In genomic region chr17:17403038-17403437, GRCm38 (mm10) we compare ENCODE assay signal across 9 mouse cellular contexts. TPM values are rescaled to one million over a fixed set of nuclear protein-coding genes. Genes with fewer than 3 reads are reported as not detected.
DNase-seq lines count a peak whose midpoint lies in the region; ATAC-seq and TF ChIP-seq lines count a peak whose summit lies in the region.
"Had no signal": no experiment of that assay in that cellular context is flagged by ENCODE, and none has a peak within 500 bp of the region (broad histone marks: within the 10 kb centered on the region; RNA-seq: fewer than 3 reads in every experiment).

No protein-coding gene starts in this region.

- H3K9me3 ChIP-seq in intestine, postnatal 0 days (ENCODE audit: control insufficient read depth) = no peaks in the 10 kb centered on the region
- no peaks in the 10 kb centered on the region for H3K9me3 ChIP-seq in intestine, embryonic 16.5 days (ENCODE audit: control insufficient read depth, low read length)
- H3K9me3 ChIP-seq in embryonic facial prominence, embryonic 13.5 days = no peaks in the 10 kb centered on the region
- H3K9me3 ChIP-seq in hindbrain, embryonic 13.5 days = no peaks in the 10 kb centered on the region
- H3K9me3 ChIP-seq in midbrain, postnatal 0 days (ENCODE audit: low read length) = no peaks in the 10 kb centered on the region

- no peaks in the 10 kb centered on the region for H3K36me3 ChIP-seq in intestine, postnatal 0 days (ENCODE audit: control insufficient read depth, insufficient read depth)
- H3K36me3 ChIP-seq in intestine, embryonic 16.5 days (ENCODE audit: control insufficient read depth, insufficient read depth, low read length) = no peaks in the 10 kb centered on the region
- H3K36me3 ChIP-seq in embryonic facial prominence, embryonic 13.5 days = no peaks in the 10 kb centered on the region
- H3K36me3 ChIP-seq in hindbrain, embryonic 13.5 days = no peaks in the 10 kb centered on the region; the same call in 1 of the 2 replicates
- no peaks in the 10 kb centered on the region for H3K36me3 ChIP-seq in midbrain, postnatal 0 days (ENCODE audit: insufficient read depth, low read length)

- no peak overlapping the region for H3K27ac ChIP-seq in intestine, postnatal 0 days (ENCODE audit: low read depth, low read length)
- H3K27ac ChIP-seq in intestine, embryonic 16.5 days (ENCODE audit: low read length) = no peak overlapping the region
- peak overlapping the region; percentile 85 for H3K27ac ChIP-seq in embryonic facial prominence, embryonic 13.5 days
- peak overlapping the region; percentile 55; the same call in 1 of the 2 replicates for H3K27ac ChIP-seq in hindbrain, embryonic 13.5 days
- H3K27ac ChIP-seq in midbrain, postnatal 0 days (ENCODE audit: low read depth, low read length) = no peak overlapping the region
- H3K27ac ChIP-seq: heart, adult 2 months had no signal

- no peak overlapping the region for H3K9ac ChIP-seq in intestine, postnatal 0 days (ENCODE audit: low read depth, low read length)
- H3K9ac ChIP-seq in intestine, embryonic 16.5 days (ENCODE audit: low read depth, low read length) = no peak overlapping the region
- H3K9ac ChIP-seq in embryonic facial prominence, embryonic 13.5 days = 0 out of 2 replicates have a peak overlapping the region, but pooled peaks have one; percentile 44
- H3K9ac ChIP-seq in hindbrain, embryonic 13.5 days = no peak overlapping the region
- H3K9ac ChIP-seq in midbrain, postnatal 0 days (replicated peaks; ENCODE audit: low read length, poor library complexity, severe bottlenecking) = no peak overlapping the region

- ATAC-seq in intestine, postnatal 0 days = no peak
- no peak for ATAC-seq in intestine, embryonic 16.5 days
- no peak for ATAC-seq in embryonic facial prominence, embryonic 13.5 days (ENCODE audit: insufficient number of reproducible peaks, insufficient read depth, low FRiP score, low TSS enrichment, low read depth)
- ATAC-seq in hindbrain, embryonic 13.5 days (ENCODE audit: low FRiP score) = 0 out of 2 replicates have a peak, but pooled peaks have one; percentile 24
- ATAC-seq in midbrain, postnatal 0 days (ENCODE audit: low FRiP score) = no peak

- 51% methylated on average over 5 of the region's 5 CpGs for WGBS in intestine, postnatal 0 days
- 33% methylated on average over 5 of the region's 5 CpGs for WGBS in intestine, embryonic 16.5 days
- 8% methylated on average over 5 of the region's 5 CpGs for WGBS in embryonic facial prominence, embryonic 13.5 days
- 37% methylated on average over 5 of the region's 5 CpGs for WGBS in hindbrain, embryonic 13.5 days
- WGBS in midbrain, postnatal 0 days = 9% methylated on average over 5 of the region's 5 CpGs

- DNase-seq in midbrain, postnatal 0 days (ENCODE audit: low spot score) = no peak
- no peak for DNase-seq in cerebellum, adult 9-10 months
- DNase-seq in embryo, embryonic 10 days (ENCODE audit: low spot score) = no peak
- no peak for DNase-seq in thymus, postnatal 25 days

- no peak for TF ChIP-seq CTCF in intestine, postnatal 0 days (IDR thresholded peaks at IDR 0.05; ENCODE audit: low read depth)
- no peak for TF ChIP-seq CTCF in midbrain, postnatal 0 days (IDR thresholded peaks at IDR 0.05)

- H3K4me3 ChIP-seq in intestine, postnatal 0 days (ENCODE audit: low read depth, low read length) = no peak overlapping the region
- H3K4me3 ChIP-seq in intestine, embryonic 16.5 days (ENCODE audit: low read length) = no peak overlapping the region
- peak overlapping the region; percentile 36 for H3K4me3 ChIP-seq in embryonic facial prominence, embryonic 13.5 days
- H3K4me3 ChIP-seq in hindbrain, embryonic 13.5 days = peak overlapping the region; percentile 24
- H3K4me3 ChIP-seq in midbrain, postnatal 0 days (ENCODE audit: low read depth, low read length) = peak overlapping the region; percentile 26
- H3K4me3 ChIP-seq: heart, adult 2 months had no signal

- 0 out of 2 replicates have a peak overlapping the region, but pooled peaks have one; percentile 0 for H3K4me2 ChIP-seq in intestine, postnatal 0 days (replicated peaks; ENCODE audit: low read depth)
- no peak overlapping the region for H3K4me2 ChIP-seq in intestine, embryonic 16.5 days (ENCODE audit: low read depth, low read length)
- H3K4me2 ChIP-seq in embryonic facial prominence, embryonic 13.5 days = peak overlapping the region; percentile 54
- peak overlapping the region; percentile 45 for H3K4me2 ChIP-seq in hindbrain, embryonic 13.5 days
- H3K4me2 ChIP-seq in midbrain, postnatal 0 days (ENCODE audit: low read depth, low read length, poor library complexity, severe bottlenecking) = peak overlapping the region; percentile 45

- no peaks in the 10 kb centered on the region for H3K27me3 ChIP-seq in intestine, postnatal 0 days (replicated peaks; ENCODE audit: control insufficient read depth, insufficient read depth, low read length)
- H3K27me3 ChIP-seq in intestine, embryonic 16.5 days (replicated peaks; ENCODE audit: control insufficient read depth, insufficient read depth, low read length) = no peaks in the 10 kb centered on the region
- H3K27me3 ChIP-seq in embryonic facial prominence, embryonic 13.5 days = no peaks in the 10 kb centered on the region
- no peaks in the 10 kb centered on the region for H3K27me3 ChIP-seq in hindbrain, embryonic 13.5 days
- H3K27me3 ChIP-seq in midbrain, postnatal 0 days (ENCODE audit: insufficient read depth, low read length) = no peaks in the 10 kb centered on the region

- no peaks in the 10 kb centered on the region for H3K4me1 ChIP-seq in intestine, postnatal 0 days (replicated peaks; ENCODE audit: control insufficient read depth, insufficient read depth, low read length)
- 0 out of 2 replicates have a peak, but pooled peaks cover 3% of the 10 kb centered on the region for H3K4me1 ChIP-seq in intestine, embryonic 16.5 days (ENCODE audit: control insufficient read depth, insufficient read depth, low read length)
- H3K4me1 ChIP-seq in embryonic facial prominence, embryonic 13.5 days = peaks cover 34% of the 10 kb centered on the region
- peaks cover 12% of the 10 kb centered on the region for H3K4me1 ChIP-seq in hindbrain, embryonic 13.5 days (replicated peaks)
- H3K4me1 ChIP-seq in midbrain, postnatal 0 days (ENCODE audit: insufficient read depth, low read length) = no peaks in the 10 kb centered on the region; the same call in 1 of the 2 replicates

RNA-seq across cellular contexts. Expression of gene Lix1, which starts 0.6 kb away (rescaled TPM):
- 3.7 and 4.4 TPM in 2 replicates for polyA plus RNA-seq in intestine, postnatal 0 days (2015; fragmentation: Nextera tagmentation; extraction: Ambion mirVana)
- 3.1 and 4.0 TPM in 2 replicates for polyA plus RNA-seq in intestine, embryonic 16.5 days (2015; fragmentation: Nextera tagmentation; extraction: Ambion mirVana)
- 22.5 and 46.4 TPM in 2 replicates for polyA plus RNA-seq in embryonic facial prominence, embryonic 13.5 days (2015; fragmentation: Nextera tagmentation; extraction: Ambion mirVana)
- polyA plus RNA-seq in hindbrain, embryonic 13.5 days (2015; fragmentation: Nextera tagmentation; extraction: Ambion mirVana) = 9.3 and 12.4 TPM in 2 replicates
- total RNA-seq in midbrain, postnatal 0 days (2014; rRNA removed) = 11.4 and 11.9 TPM in 2 replicates
- polyA plus RNA-seq in midbrain, postnatal 0 days (2015; fragmentation: Nextera tagmentation; extraction: Ambion mirVana) = 10.9 and 12.9 TPM in 2 replicates

RNA-seq across cellular contexts. Expression of gene Riok2, which starts 28.9 kb away (rescaled TPM):
- polyA plus RNA-seq in intestine, postnatal 0 days (2015; fragmentation: Nextera tagmentation; extraction: Ambion mirVana) = 13.6 and 14.5 TPM in 2 replicates
- polyA plus RNA-seq in intestine, embryonic 16.5 days (2015; fragmentation: Nextera tagmentation; extraction: Ambion mirVana) = 23.9 and 25.8 TPM in 2 replicates
- 31.4 and 33.9 TPM in 2 replicates for polyA plus RNA-seq in embryonic facial prominence, embryonic 13.5 days (2015; fragmentation: Nextera tagmentation; extraction: Ambion mirVana)
- polyA plus RNA-seq in hindbrain, embryonic 13.5 days (2015; fragmentation: Nextera tagmentation; extraction: Ambion mirVana) = 24.5 and 26.8 TPM in 2 replicates
- total RNA-seq in midbrain, postnatal 0 days (2014; rRNA removed) = 28.6 and 33.6 TPM in 2 replicates
- polyA plus RNA-seq in midbrain, postnatal 0 days (2015; fragmentation: Nextera tagmentation; extraction: Ambion mirVana) = 11.2 and 12.7 TPM in 2 replicates

Comparison
In these comparisons a context has a peak if more than half of its experiments do, and no peak if none do; other contexts are left out.
1. H3K27ac ChIP-seq: peak in embryonic facial prominence, embryonic 13.5 days (single experiment) and hindbrain, embryonic 13.5 days (single experiment); none in intestine, postnatal 0 days (single experiment), intestine, embryonic 16.5 days (single experiment) and midbrain, postnatal 0 days (single experiment).
2. H3K4me3 ChIP-seq: peak in embryonic facial prominence, embryonic 13.5 days (single experiment), hindbrain, embryonic 13.5 days (single experiment) and midbrain, postnatal 0 days (single experiment); none in intestine, postnatal 0 days (single experiment) and intestine, embryonic 16.5 days (single experiment).